Mouse (Mus musculus): ENCODE data around the gene Vmn1r95.
"Not testable (repeated sequence)": the region's sequence is repeated elsewhere in the genome, so short reads cannot be mapped to it uniquely, and the experiment has no call there.

Vmn1r95 gene

GRCm38 (mm10) chr7:20193410-20193809 is at the start of gene Vmn1r95:
Vmn1r95 (plus strand) TSS chr7:20193710.
- not testable (repeated sequence) for DNase-seq (ENCODE audit: low spot score in 2 of 2)

GRCm38 (mm10) chr7:20168277-20168676 is 25.2 kb upstream of the Vmn1r95 start, which contains the start of gene Vmn1r94:
Vmn1r94 (minus strand) TSS chr7:20168377.
- DNase-seq (ENCODE audit: low spot score in 2 of 2), result not testable (repeated sequence)

- DNase-seq (ENCODE audit: low spot score in 2 of 2), result not testable (repeated sequence)
These were observed 12.0 kb downstream of the Vmn1r95 start, which contains the start of gene Gm6164 for GRCm38 (mm10) chr7:20205507-20205906. Gm6164 (minus strand) TSS chr7:20205607.

- DNase-seq (ENCODE audit: low spot score in 2 of 2), result not testable (repeated sequence)
These were observed 40.2 kb downstream of the Vmn1r95 start, which contains the start of gene Gm4498 for GRCm38 (mm10) chr7:20233728-20234127. Gm4498 (minus strand) TSS chr7:20233828.

Measured in natural killer cell, adult 2 months (primary cell).